Mouse (Mus musculus): ENCODE results near the gene Mgat5.

The Mgat5 gene

GRCm38 (mm10) chr1:127496737-127497543 is 292.1 kb downstream of the Mgat5 start:
- DNase-seq (ENCODE audit: low read depth, low spot score): peak; percentile 47

GRCm38 (mm10) chr1:127498746-127499145 is 293.9 kb downstream of the Mgat5 start:
- DNase-seq (ENCODE audit: low read depth, low spot score): no peak

GRCm38 (mm10) chr1:127500219-127500618 is 295.4 kb downstream of the Mgat5 start:
- no peak for DNase-seq (ENCODE audit: low read depth, low spot score)

- no peak for DNase-seq (ENCODE audit: low read depth, low spot score)
Observed at GRCm38 (mm10) chr1:127500701-127501100, 295.9 kb downstream of the Mgat5 start.

- DNase-seq (ENCODE audit: low read depth, low spot score): no peak
Observed at GRCm38 (mm10) chr1:127507042-127507650, 302.3 kb downstream of the Mgat5 start.

GRCm38 (mm10) chr1:127508067-127508739 is 303.4 kb downstream of the Mgat5 start:
- DNase-seq (ENCODE audit: low read depth, low spot score): no peak

GRCm38 (mm10) chr1:127508921-127509320 is 304.1 kb downstream of the Mgat5 start:
- no peak for DNase-seq (ENCODE audit: low read depth, low spot score)

- no peak for DNase-seq (ENCODE audit: low read depth, low spot score)
Observed at GRCm38 (mm10) chr1:127511362-127511761, 306.5 kb downstream of the Mgat5 start.

GRCm38 (mm10) chr1:127512709-127513108 is 307.9 kb downstream of the Mgat5 start:
- DNase-seq (ENCODE audit: low read depth, low spot score): no peak

GRCm38 (mm10) chr1:127513140-127513539 is 308.3 kb downstream of the Mgat5 start:
- no peak for DNase-seq (ENCODE audit: low read depth, low spot score)

- no peak for DNase-seq (ENCODE audit: low read depth, low spot score)
Observed at GRCm38 (mm10) chr1:127513664-127514063, 308.8 kb downstream of the Mgat5 start.

- DNase-seq (ENCODE audit: low read depth, low spot score): no peak
Observed at GRCm38 (mm10) chr1:127514479-127514878, 309.7 kb downstream of the Mgat5 start.

GRCm38 (mm10) chr1:127514888-127515287 is 310.1 kb downstream of the Mgat5 start:
- DNase-seq (ENCODE audit: low read depth, low spot score): no peak

- DNase-seq (ENCODE audit: low read depth, low spot score): no peak
Observed at GRCm38 (mm10) chr1:127523364-127523763, 318.5 kb downstream of the Mgat5 start.

- no peak for DNase-seq (ENCODE audit: low read depth, low spot score)
Observed at GRCm38 (mm10) chr1:127530849-127531580, 326.2 kb downstream of the Mgat5 start.

GRCm38 (mm10) chr1:127531723-127532122 is 326.9 kb downstream of the Mgat5 start:
- no peak for DNase-seq (ENCODE audit: low read depth, low spot score)

GRCm38 (mm10) chr1:127536448-127536847 is 331.6 kb downstream of the Mgat5 start:
- DNase-seq (ENCODE audit: low read depth, low spot score): no peak

- DNase-seq (ENCODE audit: low read depth, low spot score): no peak
Observed at GRCm38 (mm10) chr1:127537204-127538038, 332.6 kb downstream of the Mgat5 start.
